Mouse (Mus musculus) intestine, embryonic 15.5 days (tissue): ENCODE results near the gene Vhl. TPM values are rescaled to one million over a fixed set of nuclear protein-coding genes. Genes with fewer than 3 reads are reported as not detected.

ENCODE experiments used
- ATAC-seq: fragments of 200-750 bp; cut with Nextera tagmentation; 2 replicates; pipeline ENCODE4 v1.8.0; 2017; ENCODE audit warnings: moderate TSS enrichment, moderate library complexity
- H3K27ac ChIP-seq: fragments of 300-500 bp; sonication (generic); 2 replicates; pipeline ENCODE4 v1.5.1; 2015; ENCODE audit warnings: mild to moderate bottlenecking, inconsistent platforms
- H3K27me3 ChIP-seq: fragments of 300-500 bp; sonication (generic); replicated peaks from 2 replicates; pipeline ENCODE4 v1.6.1; 2015; ENCODE audit warnings: inconsistent platforms
- H3K36me3 ChIP-seq: fragments of 300-500 bp; sonication (generic); 2 replicates; pipeline ENCODE4 v1.6.1; 2015; ENCODE audit warnings: inconsistent platforms
- H3K4me1 ChIP-seq: fragments of 300-500 bp; sonication (generic); replicated peaks from 2 replicates; pipeline ENCODE4 v1.6.1; 2015; ENCODE audit warnings: inconsistent platforms
- H3K4me2 ChIP-seq: fragments of 300-500 bp; sonication (generic); replicated peaks from 2 replicates; pipeline ENCODE4 v1.6.1; 2015; ENCODE audit warnings: mild to moderate bottlenecking, inconsistent platforms
- H3K4me3 ChIP-seq: fragments of 300-500 bp; sonication (generic); replicated peaks from 2 replicates; pipeline ENCODE4 v1.5.1; 2015; ENCODE audit warnings: inconsistent platforms
- H3K9ac ChIP-seq: fragments of 300-500 bp; sonication (generic); 2 replicates; pipeline ENCODE4 v1.6.1; 2015; ENCODE audit warnings: inconsistent platforms
- H3K9me3 ChIP-seq: fragments of 300-500 bp; sonication (generic); 2 replicates; pipeline ENCODE4 v1.6.1; 2016; ENCODE audit warnings: inconsistent platforms
- WGBS: fragments of 180-500 bp; shearing (Covaris S2); methylation state at CpG from one replicate; pipeline ENCODE4 v1.1.7; 2015; 5-methylcytosine and 5-hydroxymethylcytosine counted together
- polyA plus RNA-seq: library from polyadenylated mRNA; unstranded; fragments of >200 nt; fragmentation: Nextera tagmentation; extraction: Ambion mirVana; gene quantifications from 2 replicates; pipeline ENCODE4 v1.2.1, GENCODE M21; 2015

Gene Vhl
- polyA plus RNA-seq, 1 experiment from 2014 or later: 37.5 TPM

- Histone ChIP-seq H3K4me3 (peak within 1 kb of the TSS; percentile 52), H3K27ac (no peak within 1 kb of the TSS; the same call in 1 of the 2 replicates), H3K9me3 (no peaks in the 10 kb centered on the region), H3K4me2 (peak within 1 kb of the TSS; percentile 69), H3K27me3 (no peaks in the 10 kb centered on the region), H3K36me3 (no peaks in the 10 kb centered on the region), H3K9ac (peak within 1 kb of the TSS; percentile 56), H3K4me1 (no peaks in the 10 kb centered on the region)
- ATAC-seq: peak; percentile 96
- 7% methylated on average over 37 of the region's 37 CpGs for WGBS
Observed at GRCm38 (mm10) chr6:113638302-113639040, 14.7 kb downstream of the Vhl start, which contains the start of gene Irak2. Gene Irak2 (plus strand): TSS chr6:113638467.

GRCm38 (mm10) chr6:113639201-113639600 is 15.4 kb downstream of the Vhl start:
- Histone ChIP-seq H3K27me3 (no peaks in the 10 kb centered on the region), H3K9me3 (no peaks in the 10 kb centered on the region), H3K9ac (no peak overlapping the region), H3K4me3 (no peak overlapping the region), H3K36me3 (no peaks in the 10 kb centered on the region), H3K27ac (no peak overlapping the region), H3K4me2 (peak overlapping the region; percentile 69; the same call in 1 of the 2 replicates), H3K4me1 (no peaks in the 10 kb centered on the region)
- ATAC-seq: peak; percentile 37
- 81% methylated on average over 4 of the region's 4 CpGs for WGBS

- 77% methylated on average over 8 of the region's 8 CpGs for WGBS
- H3K9me3 ChIP-seq: no peaks in the 10 kb centered on the region
- ATAC-seq: no peak
- no peak overlapping the region for H3K4me2 ChIP-seq
- no peak overlapping the region for H3K4me3 ChIP-seq
- H3K4me1 ChIP-seq: no peaks in the 10 kb centered on the region
- H3K27me3 ChIP-seq: no peaks in the 10 kb centered on the region
- no peak overlapping the region for H3K9ac ChIP-seq
- H3K36me3 ChIP-seq: no peaks in the 10 kb centered on the region
- H3K27ac ChIP-seq: no peak overlapping the region
Observed at GRCm38 (mm10) chr6:113642605-113643004, 18.8 kb downstream of the Vhl start.

GRCm38 (mm10) chr6:113643021-113643420 is 19.3 kb downstream of the Vhl start:
- Histone ChIP-seq H3K27ac (no peak overlapping the region), H3K36me3 (no peaks in the 10 kb centered on the region), H3K4me2 (no peak overlapping the region), H3K4me1 (no peaks in the 10 kb centered on the region), H3K4me3 (no peak overlapping the region), H3K27me3 (no peaks in the 10 kb centered on the region), H3K9ac (no peak overlapping the region), H3K9me3 (no peaks in the 10 kb centered on the region)
- WGBS: 76% methylated on average over 4 of the region's 4 CpGs
- ATAC-seq: no peak

GRCm38 (mm10) chr6:113643967-113644366 is 20.2 kb downstream of the Vhl start:
- no peaks in the 10 kb centered on the region for H3K9me3 ChIP-seq
- H3K36me3 ChIP-seq: no peaks in the 10 kb centered on the region
- no peak overlapping the region for H3K9ac ChIP-seq
- no peak overlapping the region for H3K4me2 ChIP-seq
- H3K4me3 ChIP-seq: no peak overlapping the region
- no peaks in the 10 kb centered on the region for H3K27me3 ChIP-seq
- no peaks in the 10 kb centered on the region for H3K4me1 ChIP-seq
- WGBS: 94% methylated on average over 2 of the region's 2 CpGs
- no peak overlapping the region for H3K27ac ChIP-seq
- no peak for ATAC-seq

GRCm38 (mm10) chr6:113644808-113645207 is 21.0 kb downstream of the Vhl start:
- H3K4me2 ChIP-seq: no peak overlapping the region
- ATAC-seq: no peak
- no peak overlapping the region for H3K9ac ChIP-seq
- WGBS: 69% methylated on average over 8 of the region's 8 CpGs
- no peak overlapping the region for H3K4me3 ChIP-seq
- no peaks in the 10 kb centered on the region for H3K36me3 ChIP-seq
- no peaks in the 10 kb centered on the region for H3K4me1 ChIP-seq
- 0 out of 2 replicates have a peak overlapping the region, but pooled peaks have one; percentile 9 for H3K27ac ChIP-seq
- no peaks in the 10 kb centered on the region for H3K9me3 ChIP-seq
- H3K27me3 ChIP-seq: no peaks in the 10 kb centered on the region

GRCm38 (mm10) chr6:113649346-113650196 is 25.8 kb downstream of the Vhl start:
- Histone ChIP-seq H3K4me1 (0 out of 2 replicates have a peak, but pooled peaks cover 2% of the 10 kb centered on the region), H3K9me3 (no peaks in the 10 kb centered on the region), H3K27ac (no peak overlapping the region), H3K4me2 (no peak overlapping the region), H3K36me3 (no peaks in the 10 kb centered on the region), H3K27me3 (no peaks in the 10 kb centered on the region), H3K4me3 (no peak overlapping the region), H3K9ac (no peak overlapping the region)
- ATAC-seq: no peak
- 82% methylated on average over 7 of the region's 7 CpGs for WGBS

- Histone ChIP-seq H3K36me3 (no peaks in the 10 kb centered on the region), H3K27ac (no peak overlapping the region), H3K4me2 (no peak overlapping the region), H3K4me3 (no peak overlapping the region), H3K9ac (no peak overlapping the region), H3K4me1 (0 out of 2 replicates have a peak, but pooled peaks cover 2% of the 10 kb centered on the region), H3K9me3 (no peaks in the 10 kb centered on the region), H3K27me3 (no peaks in the 10 kb centered on the region)
- WGBS: 84% methylated on average over 4 of the region's 4 CpGs
- no peak for ATAC-seq
Observed at GRCm38 (mm10) chr6:113650197-113650640, 26.5 kb downstream of the Vhl start.

- Histone ChIP-seq H3K27me3 (no peaks in the 10 kb centered on the region), H3K9ac (no peak overlapping the region), H3K4me3 (no peak overlapping the region), H3K4me2 (no peak overlapping the region), H3K4me1 (0 out of 2 replicates have a peak, but pooled peaks cover 2% of the 10 kb centered on the region), H3K27ac (0 out of 2 replicates have a peak overlapping the region, but pooled peaks have one; percentile 22), H3K36me3 (no peaks in the 10 kb centered on the region), H3K9me3 (no peaks in the 10 kb centered on the region)
- ATAC-seq: peak; percentile 85
- 50% methylated on average over 3 of the region's 3 CpGs for WGBS
Observed at GRCm38 (mm10) chr6:113651626-113652025, 27.9 kb downstream of the Vhl start.

- H3K9me3 ChIP-seq: no peaks in the 10 kb centered on the region
- H3K27ac ChIP-seq: no peak overlapping the region
- no peaks in the 10 kb centered on the region for H3K36me3 ChIP-seq
- H3K9ac ChIP-seq: no peak overlapping the region
- no peaks in the 10 kb centered on the region for H3K27me3 ChIP-seq
- H3K4me3 ChIP-seq: no peak overlapping the region
- H3K4me1 ChIP-seq: 0 out of 2 replicates have a peak, but pooled peaks cover 5% of the 10 kb centered on the region
- WGBS: 93% methylated on average over 7 of the region's 7 CpGs
- no peak overlapping the region for H3K4me2 ChIP-seq
- ATAC-seq: no peak
Observed at GRCm38 (mm10) chr6:113653551-113653950, 29.8 kb downstream of the Vhl start.

- ATAC-seq: no peak
- no peak overlapping the region for H3K4me2 ChIP-seq
- H3K4me3 ChIP-seq: no peak overlapping the region
- WGBS: 76% methylated on average over 8 of the region's 8 CpGs
- no peaks in the 10 kb centered on the region for H3K9me3 ChIP-seq
- H3K9ac ChIP-seq: no peak overlapping the region
- H3K36me3 ChIP-seq: no peaks in the 10 kb centered on the region
- 0 out of 2 replicates have a peak, but pooled peaks cover 5% of the 10 kb centered on the region for H3K4me1 ChIP-seq
- H3K27ac ChIP-seq: no peak overlapping the region
- no peaks in the 10 kb centered on the region for H3K27me3 ChIP-seq
Observed at GRCm38 (mm10) chr6:113654102-113654501, 30.3 kb downstream of the Vhl start.

GRCm38 (mm10) chr6:113654753-113655397 is 31.1 kb downstream of the Vhl start:
- Histone ChIP-seq H3K4me3 (no peak overlapping the region), H3K9ac (no peak overlapping the region), H3K27me3 (no peaks in the 10 kb centered on the region), H3K36me3 (no peaks in the 10 kb centered on the region), H3K4me1 (0 out of 2 replicates have a peak, but pooled peaks cover 5% of the 10 kb centered on the region), H3K9me3 (no peaks in the 10 kb centered on the region), H3K27ac (no peak overlapping the region), H3K4me2 (no peak overlapping the region)
- 58% methylated on average over 16 of the region's 16 CpGs for WGBS
- ATAC-seq: no peak
